Mouse (Mus musculus) cerebellum, adult 11-12 months (tissue): ENCODE data around the gene Fam129a.

Experiments
- DNase-seq: peaks from one replicate; pipeline ENCODE4 v3.0.0; 2022

Gene Fam129a

DNA sequence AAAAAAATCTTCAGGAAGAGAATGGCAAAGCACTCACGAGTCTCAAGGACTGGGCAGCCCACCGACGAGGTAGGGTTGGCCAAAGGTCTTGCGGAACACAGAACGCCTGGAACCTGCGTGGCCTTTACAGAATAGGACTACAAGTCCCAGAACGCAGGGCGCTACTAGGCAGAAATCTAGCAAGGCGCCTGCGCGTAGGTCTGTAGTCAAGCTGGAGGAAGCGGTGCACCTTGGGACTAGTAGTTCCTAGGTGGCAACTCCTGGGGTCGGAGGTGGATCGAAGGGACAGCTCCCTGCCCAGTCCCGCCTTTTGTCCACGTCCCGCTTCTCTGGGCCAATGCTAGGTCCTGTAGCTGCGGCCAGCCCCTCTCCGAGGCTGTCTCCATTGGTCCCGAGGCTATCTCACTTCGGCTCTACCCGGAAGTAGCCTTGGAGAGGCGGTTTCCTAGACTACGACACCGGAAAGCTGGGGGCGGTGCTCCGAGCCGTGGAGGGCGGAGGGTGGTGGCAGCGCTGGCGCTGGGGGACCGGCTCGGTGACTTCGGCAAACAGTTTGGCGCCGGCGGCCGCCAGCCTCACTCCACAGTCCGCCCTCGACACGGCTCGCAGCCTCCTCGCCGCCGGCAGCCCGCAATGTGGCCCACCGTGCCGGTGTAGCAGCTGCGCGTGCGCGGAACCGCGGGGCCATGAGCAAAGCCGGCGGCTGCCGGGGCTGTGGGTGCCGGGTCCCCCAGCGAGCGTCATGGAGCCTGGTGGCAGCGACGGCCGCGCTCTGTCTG, 184.1 kb downstream of the Fam129a start, which contains the start of gene Edem3:
Gene Edem3, plus strand, starts transcription at position 491 of the 779 bp plus-strand sequence.
- DNase-seq, result peak; percentile 100

DNA sequence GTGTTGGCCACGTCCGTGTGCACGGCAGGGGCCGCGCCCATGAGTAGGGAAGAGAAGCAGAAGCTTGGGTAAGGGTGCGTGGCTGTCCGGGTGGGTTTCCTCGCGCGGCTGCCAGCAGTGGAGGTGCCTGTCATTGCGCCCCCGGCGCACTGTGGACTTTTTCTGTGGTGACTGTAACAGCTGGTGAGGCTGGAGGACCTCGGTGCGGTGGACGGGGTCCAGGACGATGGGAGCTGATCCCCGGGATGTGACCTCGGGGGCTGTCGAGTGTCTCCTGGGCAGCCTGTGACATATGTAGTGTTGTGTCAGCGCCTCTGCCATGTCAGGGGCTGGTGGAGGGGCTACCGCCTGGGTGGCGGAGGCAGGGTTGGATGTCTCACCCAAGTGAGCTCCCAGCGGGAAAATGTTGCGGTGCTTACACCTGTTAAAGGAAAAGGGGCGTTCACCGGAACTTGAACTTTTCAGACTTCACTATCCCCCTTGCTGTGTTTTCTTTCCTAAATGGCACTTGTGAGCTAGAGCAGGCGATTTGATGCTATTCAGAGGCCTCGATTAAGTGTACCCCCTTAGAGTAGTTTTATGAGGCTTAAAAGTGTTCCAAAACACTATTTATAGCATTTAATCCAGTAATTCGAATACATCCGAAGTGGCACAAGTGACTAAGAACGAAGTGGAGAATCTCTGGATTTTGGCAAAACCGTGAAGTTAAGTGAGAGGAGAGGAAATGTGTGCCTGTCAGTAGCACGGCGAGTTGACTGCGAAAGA, 184.9 kb downstream of the Fam129a start:
- peak; percentile 83 for DNase-seq

DNA sequence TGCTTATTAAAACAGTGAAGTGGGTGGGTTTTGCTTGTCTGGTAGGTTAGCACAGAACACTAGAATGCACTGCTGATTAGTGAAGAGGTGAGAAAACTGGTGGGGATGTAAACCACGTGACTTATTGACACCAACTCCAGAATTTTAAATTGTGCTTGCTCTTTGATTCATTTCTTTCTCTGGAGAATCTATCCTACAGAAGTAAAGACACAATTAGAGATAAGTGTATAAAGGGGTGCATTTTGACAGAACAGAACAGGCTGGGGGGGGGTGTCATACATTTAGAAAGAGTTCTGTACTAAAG, 185.4 kb downstream of the Fam129a start:
- DNase-seq, result no peak

DNA sequence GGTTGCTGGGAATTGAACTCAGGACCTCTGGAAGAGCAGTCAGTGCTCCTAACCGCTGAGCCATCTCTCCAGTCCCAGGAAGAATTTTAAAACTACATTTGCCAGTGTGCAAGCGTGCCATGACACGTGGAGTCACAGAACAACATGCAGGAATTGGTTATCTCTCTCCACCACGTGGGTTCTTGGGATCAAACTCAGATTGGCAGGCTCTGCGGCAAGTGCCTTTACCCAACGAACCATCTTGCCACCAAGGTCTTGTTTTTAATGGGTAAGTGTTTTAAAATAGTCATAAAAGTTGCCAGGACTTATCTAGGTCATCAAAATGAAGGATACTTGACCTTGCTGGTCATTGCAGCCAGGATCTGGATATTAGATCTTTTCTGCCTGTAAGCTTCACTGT, 187.3 kb downstream of the Fam129a start:
- DNase-seq, result no peak

DNA sequence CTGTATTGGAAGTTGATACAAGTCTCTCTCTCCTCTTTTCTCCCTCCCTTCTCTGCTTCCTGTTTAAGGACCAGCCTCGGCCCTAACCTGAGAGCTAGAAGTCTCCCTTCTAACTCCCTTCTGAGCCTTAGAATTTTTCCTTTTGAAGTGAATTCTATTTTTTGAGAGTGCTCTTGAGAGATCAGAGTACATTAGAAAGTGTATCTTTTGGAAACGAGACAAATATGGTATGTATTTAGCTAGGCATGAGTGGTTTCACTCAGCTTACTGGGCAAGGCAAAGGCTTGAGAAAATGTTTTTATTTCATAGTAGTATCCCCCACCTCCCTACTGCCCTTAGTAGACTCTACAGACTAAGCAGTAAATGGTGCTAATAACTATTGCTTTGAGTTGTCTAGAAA, 188.0 kb downstream of the Fam129a start:
- DNase-seq, result no peak

DNA sequence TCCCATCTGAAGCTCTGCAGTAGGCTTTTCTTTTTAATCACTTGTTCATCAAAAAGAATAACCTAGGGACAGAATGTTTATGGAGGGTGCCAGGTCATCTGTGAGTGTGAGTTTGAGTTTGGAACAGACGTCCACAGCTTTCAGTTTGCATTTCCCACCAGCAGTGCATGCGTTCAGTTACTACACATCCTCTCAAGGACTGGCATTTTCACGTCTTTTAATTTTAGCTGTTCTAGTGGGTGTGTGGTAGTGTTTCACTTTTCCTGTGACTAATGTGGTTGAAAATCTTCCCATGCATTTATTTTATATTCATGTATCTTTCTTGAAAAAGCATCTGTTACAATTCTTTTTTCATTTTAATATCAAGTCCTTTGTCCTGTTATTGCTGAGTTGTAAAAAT, 193.2 kb downstream of the Fam129a start:
- DNase-seq, result no peak

DNA sequence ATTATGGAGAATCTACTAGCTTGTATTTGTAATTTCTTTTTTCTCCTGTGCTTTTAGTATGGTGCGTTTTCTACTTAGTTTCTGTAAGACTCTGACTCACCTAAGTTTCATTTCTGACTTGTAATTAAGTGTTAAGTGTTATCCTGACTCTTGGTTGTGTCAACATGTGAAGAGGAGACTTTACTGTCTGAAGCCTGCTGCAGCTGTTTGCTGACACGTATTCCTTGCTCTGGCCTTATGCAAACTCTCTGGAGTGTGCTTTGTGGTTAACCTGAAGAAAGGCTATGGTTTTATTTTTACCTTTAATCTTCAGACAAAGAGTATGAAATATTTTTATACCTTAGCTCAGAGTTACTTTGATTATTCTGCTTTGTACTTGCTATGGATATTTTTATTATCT, 195.2 kb downstream of the Fam129a start:
- DNase-seq, result no peak

DNA sequence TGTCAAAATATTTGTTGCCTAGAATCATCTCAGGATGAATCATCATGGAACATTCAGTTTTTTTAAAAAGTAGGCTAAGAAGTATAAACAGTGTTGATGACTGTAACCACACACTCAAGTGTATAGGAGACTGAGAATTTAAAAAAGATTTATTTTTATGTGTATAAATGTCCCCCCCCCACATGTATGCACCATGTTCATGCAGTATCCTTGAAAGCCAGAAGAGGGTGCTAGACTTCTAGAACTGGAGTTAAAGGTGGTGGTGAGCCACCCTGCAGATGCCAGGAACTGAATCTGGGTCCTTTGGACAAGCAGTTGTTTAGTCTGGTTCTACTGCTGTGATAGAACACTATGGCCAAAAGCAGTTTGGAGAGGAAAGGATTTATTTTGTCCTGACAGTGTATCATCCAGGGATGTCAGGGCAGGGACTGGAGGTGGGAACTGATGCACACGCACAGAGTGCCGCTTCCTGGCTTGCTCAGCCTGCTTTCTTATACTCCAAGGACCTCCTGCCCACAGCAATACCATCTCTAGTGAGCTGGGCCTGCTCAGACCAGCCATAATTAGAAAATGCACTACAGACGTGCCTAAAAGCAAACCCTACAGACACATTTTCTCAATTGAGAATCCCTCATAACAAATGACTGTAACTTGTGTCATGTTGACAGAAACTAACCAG, 196.1 kb downstream of the Fam129a start:
- DNase-seq, result no peak

DNA sequence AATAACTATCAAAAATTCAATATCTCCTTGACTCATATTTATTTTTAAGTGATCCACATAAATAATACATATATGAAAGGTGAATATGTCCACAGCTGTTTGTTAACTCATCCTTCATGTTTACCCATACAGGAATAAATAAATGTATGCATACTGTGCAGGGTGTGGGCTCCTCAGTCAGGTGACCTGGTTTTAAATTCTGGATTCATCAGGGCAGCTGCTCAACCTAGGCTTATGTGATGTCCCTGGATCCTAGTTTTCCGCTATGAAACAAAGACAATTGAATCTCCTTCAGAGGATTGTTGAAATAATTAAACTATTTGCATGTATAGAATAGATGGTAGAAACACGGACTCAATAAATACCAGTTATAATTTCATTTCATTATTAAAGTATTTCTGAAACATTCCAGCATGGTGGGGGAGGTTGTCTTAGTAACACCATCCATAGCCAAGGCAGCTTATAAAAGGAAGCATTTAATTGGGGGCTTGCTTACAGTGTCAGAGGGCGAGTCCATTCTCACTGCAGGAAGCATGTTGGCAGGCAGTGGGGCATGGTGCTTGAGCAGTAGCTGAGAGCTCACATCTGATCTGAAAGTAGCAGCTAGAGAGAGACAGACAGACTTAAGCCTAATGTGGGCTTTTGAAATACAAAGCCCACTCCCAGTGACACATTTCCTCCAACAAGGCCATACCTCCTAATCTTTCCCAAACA, 198.4 kb downstream of the Fam129a start:
- DNase-seq, result no peak
